Mouse (Mus musculus) kidney, adult 2 months (tissue): ENCODE measurements around the gene Heatr4.

Source experiments
- CTCF ChIP-seq: fragments of 200-500 bp; conservative IDR thresholded peaks from 2 replicates; pipeline ENCODE4 v1.5.1; 2011; ENCODE audit warnings: low read depth, mild to moderate bottlenecking, control low read depth, low read length, moderate library complexity, mixed read lengths; ENCODE audit not compliant: insufficient read depth, insufficient read length
- POLR2A ChIP-seq: fragments of 200-500 bp; IDR thresholded peaks from one replicate; pipeline ENCODE4 v1.6.1; 2011; ENCODE audit warnings: low read depth, low read length, control low read depth

DNA sequence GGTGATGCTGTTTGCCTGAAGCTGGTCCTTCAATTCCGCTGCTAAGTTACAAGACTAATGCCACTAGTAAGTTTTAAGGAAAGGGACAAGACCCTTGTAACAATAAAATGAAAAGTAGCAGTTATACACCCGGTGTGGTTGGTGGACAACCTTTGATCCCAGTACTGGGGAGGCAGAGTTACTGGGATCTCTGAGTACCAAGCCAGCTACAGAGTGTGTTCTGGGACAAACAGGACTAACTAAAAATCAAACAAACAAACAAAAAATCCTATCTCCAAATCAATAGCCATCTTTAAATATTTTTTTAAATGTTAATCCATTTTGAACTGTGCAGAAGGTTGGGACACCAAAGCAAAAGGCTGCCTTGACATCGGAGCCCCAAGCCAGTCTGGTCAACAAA lies 25.5 kb upstream of the Heatr4 start:
- TF ChIP-seq CTCF = no peak
- no peak for TF ChIP-seq POLR2A
